Mouse (Mus musculus) small intestine, adult 2 months (tissue): ENCODE results near the gene Snrpb2. TPM values are rescaled to one million over a fixed set of nuclear protein-coding genes. Genes with fewer than 3 reads are reported as not detected.

ENCODE experiments used
- H3K27ac ChIP-seq: fragments of 200-500 bp; 2 replicates; pipeline ENCODE4 v1.5.1; 2012; ENCODE audit warnings: low read depth, low read length, control low read depth, inconsistent platforms; ENCODE audit not compliant: insufficient read depth
- H3K27me3 ChIP-seq: fragments of 200-500 bp; 2 replicates; pipeline ENCODE4 v1.6.1; 2012; ENCODE audit warnings: mild to moderate bottlenecking, moderate library complexity, low read length, inconsistent platforms; ENCODE audit not compliant: control insufficient read depth, insufficient read depth
- H3K36me3 ChIP-seq: fragments of 200-500 bp; 2 replicates; pipeline ENCODE4 v1.6.1; 2012; ENCODE audit warnings: mild to moderate bottlenecking, low read length, control low read depth, inconsistent platforms; ENCODE audit not compliant: control insufficient read depth, insufficient read depth
- H3K4me1 ChIP-seq: fragments of 200-500 bp; 2 replicates; pipeline ENCODE4 v1.6.1; 2012; ENCODE audit warnings: low read length, inconsistent platforms, mixed read lengths; ENCODE audit not compliant: control insufficient read depth, insufficient read depth, insufficient read length
- H3K4me3 ChIP-seq: fragments of 200-500 bp; 2 replicates; pipeline ENCODE4 v1.5.1; 2012; ENCODE audit warnings: low read depth, mild to moderate bottlenecking, control low read depth, inconsistent platforms, low read length, moderate library complexity
- CTCF ChIP-seq: fragments of 200-500 bp; IDR thresholded peaks from 2 replicates; pipeline ENCODE4 v1.5.1; 2012; ENCODE audit warnings: low read depth, mild to moderate bottlenecking, control low read depth, inconsistent platforms, low read length, moderate library complexity, mixed read lengths; ENCODE audit not compliant: insufficient replicate concordance, insufficient read length; ENCODE audit errors: extremely low read depth
- POLR2A ChIP-seq: fragments of 200-500 bp; IDR thresholded peaks from 2 replicates; pipeline ENCODE4 v1.6.1; 2012; ENCODE audit warnings: low read depth, mild to moderate bottlenecking, control low read depth, inconsistent platforms, low read length, moderate library complexity
- whole genome bisulfite sequencing: fragments of 180-500 bp; shearing (Covaris S2); methylation state at CpG from one replicate; pipeline ENCODE4 v1.1.7; 2018; 5-methylcytosine and 5-hydroxymethylcytosine counted together
- polyA plus RNA-seq: library from polyadenylated mRNA; depleted of rRNA; stranded (reverse); fragments of >200 nt; gene quantifications from 2 replicates; pipeline ENCODE4 v1.2.3, GENCODE M21; 2012

The Snrpb2 gene
- polyA plus RNA-seq, 1 experiment = 0.43 TPM

- peak overlapping the region; percentile 92 for H3K4me3 ChIP-seq
- TF ChIP-seq CTCF (no peak), POLR2A (no peak)
- WGBS = 52% methylated on average over 6 of the region's 6 CpGs
- peaks cover 13% of the 10 kb centered on the region for H3K36me3 ChIP-seq
- H3K4me1 ChIP-seq = 0 out of 2 replicates have a peak, but pooled peaks cover 2% of the 10 kb centered on the region
- H3K27me3 ChIP-seq = no peaks in the 10 kb centered on the region; the same call in 1 of the 2 replicates
- H3K27ac ChIP-seq = no peak overlapping the region
Measured at GRCm38 (mm10) chr2:143062432-143062811, 417 bp upstream of the Snrpb2 start.

GRCm38 (mm10) chr2:143065914-143066313 is 3.1 kb downstream of the Snrpb2 start:
- no peak overlapping the region for H3K4me3 ChIP-seq
- no peak for TF ChIP-seq CTCF
- no peak for TF ChIP-seq POLR2A
- H3K27me3 ChIP-seq = no peaks in the 10 kb centered on the region
- H3K4me1 ChIP-seq = 0 out of 2 replicates have a peak, but pooled peaks cover 2% of the 10 kb centered on the region
- WGBS = 91% methylated on average over 3 of the region's 3 CpGs
- H3K27ac ChIP-seq = no peak overlapping the region
- H3K36me3 ChIP-seq = peaks cover 33% of the 10 kb centered on the region

GRCm38 (mm10) chr2:143078198-143078851 is 15.5 kb downstream of the Snrpb2 start, which contains the start of gene Otor:
Otor (plus strand) TSS chr2:143078473.
- no peaks in the 10 kb centered on the region for H3K4me1 ChIP-seq
- H3K36me3 ChIP-seq = no peaks in the 10 kb centered on the region
- 61% methylated on average over 8 of the region's 8 CpGs for WGBS
- no peaks in the 10 kb centered on the region for H3K27me3 ChIP-seq
- TF ChIP-seq POLR2A = no peak
- no peak for TF ChIP-seq CTCF
- no peak within 1 kb of the TSS for H3K27ac ChIP-seq
- H3K4me3 ChIP-seq = no peak within 1 kb of the TSS

GRCm38 (mm10) chr2:143081693-143082092 is 18.9 kb downstream of the Snrpb2 start:
- 58% methylated on average over 3 of the region's 3 CpGs for WGBS
- Histone ChIP-seq H3K27ac (no peak overlapping the region), H3K4me3 (no peak overlapping the region), H3K36me3 (no peaks in the 10 kb centered on the region), H3K4me1 (no peaks in the 10 kb centered on the region), H3K27me3 (no peaks in the 10 kb centered on the region)
- no peak for TF ChIP-seq POLR2A
- TF ChIP-seq CTCF = no peak

- H3K4me3 ChIP-seq = no peak overlapping the region
- H3K27me3 ChIP-seq = no peaks in the 10 kb centered on the region
- TF ChIP-seq CTCF = no peak
- 82% methylated on average over 2 of the region's 2 CpGs for WGBS
- no peaks in the 10 kb centered on the region for H3K36me3 ChIP-seq
- no peak overlapping the region for H3K27ac ChIP-seq
- no peaks in the 10 kb centered on the region for H3K4me1 ChIP-seq
Measured at GRCm38 (mm10) chr2:143084852-143085397, 22.1 kb downstream of the Snrpb2 start.

GRCm38 (mm10) chr2:143089866-143090265 is 27.0 kb downstream of the Snrpb2 start:
- H3K27ac ChIP-seq = no peak overlapping the region
- H3K4me3 ChIP-seq = no peak overlapping the region
- H3K4me1 ChIP-seq = no peaks in the 10 kb centered on the region
- H3K27me3 ChIP-seq = no peaks in the 10 kb centered on the region
- WGBS = 78% methylated on average over 8 of the region's 8 CpGs
- H3K36me3 ChIP-seq = no peaks in the 10 kb centered on the region
- no peak for TF ChIP-seq POLR2A
- TF ChIP-seq CTCF = no peak

GRCm38 (mm10) chr2:143093726-143094125 is 30.9 kb downstream of the Snrpb2 start:
- WGBS = 23% methylated on average over 6 of the region's 6 CpGs
- no peak for TF ChIP-seq POLR2A
- TF ChIP-seq CTCF = peak; percentile 17; the same call in 1 of the 2 replicates
- no peaks in the 10 kb centered on the region for H3K4me1 ChIP-seq
- H3K36me3 ChIP-seq = no peaks in the 10 kb centered on the region
- H3K27ac ChIP-seq = no peak overlapping the region
- no peaks in the 10 kb centered on the region for H3K27me3 ChIP-seq
- H3K4me3 ChIP-seq = no peak overlapping the region

GRCm38 (mm10) chr2:143094761-143095160 is 31.9 kb downstream of the Snrpb2 start:
- 64% methylated on average over 6 of the region's 6 CpGs for WGBS
- Histone ChIP-seq H3K27me3 (no peaks in the 10 kb centered on the region), H3K4me1 (no peaks in the 10 kb centered on the region), H3K27ac (no peak overlapping the region), H3K4me3 (no peak overlapping the region), H3K36me3 (no peaks in the 10 kb centered on the region)
- TF ChIP-seq POLR2A = no peak
- TF ChIP-seq CTCF = no peak
